Mouse (Mus musculus): ENCODE results near the gene Rgl3. TPM values are rescaled to one million over a fixed set of nuclear protein-coding genes. Genes with fewer than 3 reads are reported as not detected.
A peak's percentile ranks its signal among the peaks of the same experiment; 100 is the strongest.

Rgl3 gene
- polyA plus RNA-seq (2016; fragmentation: Nextera tagmentation; extraction: Ambion mirVana) = 1.7 and 2.0 TPM in 2 replicates

- no peak for ATAC-seq (ENCODE audit: insufficient number of reproducible peaks, low FRiP score)
- Histone ChIP-seq H3K27ac (ENCODE audit: poor library complexity, severe bottlenecking) (no peak within 1 kb of the TSS), H3K36me3 (no peaks in the 10 kb centered on the region), H3K27me3 (replicated peaks) (peaks cover 99% of the 10 kb centered on the region), H3K9ac (peak within 1 kb of the TSS; percentile 64), H3K4me2 (peak within 1 kb of the TSS; percentile 94), H3K9me3 (replicated peaks) (no peaks in the 10 kb centered on the region), H3K4me3 (peak within 1 kb of the TSS; percentile 59), H3K4me1 (replicated peaks) (peaks cover 23% of the 10 kb centered on the region)
- 1% methylated on average over 42 of the region's 42 CpGs for WGBS
These were observed at the start of gene Rgl3 for GRCm38 (mm10) chr9:21989230-21990110. Rgl3 (minus strand) TSS chr9:21989446.

- Histone ChIP-seq H3K27ac (ENCODE audit: poor library complexity, severe bottlenecking) (no peak overlapping the region), H3K4me3 (no peak overlapping the region), H3K9ac (no peak overlapping the region), H3K4me1 (replicated peaks) (no peaks in the 10 kb centered on the region), H3K4me2 (no peak overlapping the region), H3K27me3 (replicated peaks) (no peaks in the 10 kb centered on the region), H3K9me3 (replicated peaks) (no peaks in the 10 kb centered on the region), H3K36me3 (no peaks in the 10 kb centered on the region)
- 71% methylated on average over 10 of the region's 10 CpGs for WGBS
- ATAC-seq (ENCODE audit: insufficient number of reproducible peaks, low FRiP score) = no peak
These were observed 48.6 kb upstream of the Rgl3 start for GRCm38 (mm10) chr9:22037826-22038225.

GRCm38 (mm10) chr9:22035300-22036044 lies 46.2 kb upstream of the Rgl3 start:
- H3K36me3 ChIP-seq = no peaks in the 10 kb centered on the region
- H3K4me3 ChIP-seq = no peak overlapping the region
- ATAC-seq (ENCODE audit: insufficient number of reproducible peaks, low FRiP score) = no peak
- H3K27ac ChIP-seq (ENCODE audit: poor library complexity, severe bottlenecking) = no peak overlapping the region
- no peaks in the 10 kb centered on the region for H3K9me3 ChIP-seq (replicated peaks)
- H3K4me2 ChIP-seq = no peak overlapping the region
- no peaks in the 10 kb centered on the region for H3K27me3 ChIP-seq (replicated peaks)
- WGBS = 46% methylated on average over 6 of the region's 6 CpGs
- H3K9ac ChIP-seq = no peak overlapping the region
- no peaks in the 10 kb centered on the region for H3K4me1 ChIP-seq (replicated peaks)

GRCm38 (mm10) chr9:22030386-22030785 lies 41.1 kb upstream of the Rgl3 start:
- no peaks in the 10 kb centered on the region for H3K9me3 ChIP-seq (replicated peaks)
- H3K4me1 ChIP-seq (replicated peaks) = no peaks in the 10 kb centered on the region
- H3K4me2 ChIP-seq = no peak overlapping the region
- H3K27me3 ChIP-seq (replicated peaks) = no peaks in the 10 kb centered on the region
- WGBS = 85% methylated on average over 9 of the region's 9 CpGs
- ATAC-seq (ENCODE audit: insufficient number of reproducible peaks, low FRiP score) = no peak
- H3K27ac ChIP-seq (ENCODE audit: poor library complexity, severe bottlenecking) = no peak overlapping the region
- no peak overlapping the region for H3K4me3 ChIP-seq
- no peak overlapping the region for H3K9ac ChIP-seq
- no peaks in the 10 kb centered on the region for H3K36me3 ChIP-seq

GRCm38 (mm10) chr9:22028467-22028866 lies 39.2 kb upstream of the Rgl3 start:
- no peak overlapping the region for H3K4me2 ChIP-seq
- H3K9me3 ChIP-seq (replicated peaks) = no peaks in the 10 kb centered on the region
- peaks cover 5% of the 10 kb centered on the region; the same call in 1 of the 2 replicates for H3K27me3 ChIP-seq (replicated peaks)
- WGBS = 49% methylated on average over 7 of the region's 7 CpGs
- H3K9ac ChIP-seq = no peak overlapping the region
- no peaks in the 10 kb centered on the region for H3K4me1 ChIP-seq (replicated peaks)
- H3K27ac ChIP-seq (ENCODE audit: poor library complexity, severe bottlenecking) = no peak overlapping the region
- H3K4me3 ChIP-seq = no peak overlapping the region
- no peaks in the 10 kb centered on the region for H3K36me3 ChIP-seq
- no peak for ATAC-seq (ENCODE audit: insufficient number of reproducible peaks, low FRiP score)

- Histone ChIP-seq H3K4me2 (no peak overlapping the region), H3K4me1 (replicated peaks) (no peaks in the 10 kb centered on the region), H3K9me3 (replicated peaks) (no peaks in the 10 kb centered on the region), H3K27ac (ENCODE audit: poor library complexity, severe bottlenecking) (no peak overlapping the region), H3K27me3 (replicated peaks) (peaks cover 6% of the 10 kb centered on the region; the same call in 1 of the 2 replicates), H3K36me3 (no peaks in the 10 kb centered on the region), H3K4me3 (no peak overlapping the region), H3K9ac (no peak overlapping the region)
- WGBS = 59% methylated on average over 8 of the region's 8 CpGs
- no peak for ATAC-seq (ENCODE audit: insufficient number of reproducible peaks, low FRiP score)
These were observed 35.3 kb upstream of the Rgl3 start for GRCm38 (mm10) chr9:22024592-22024991.

GRCm38 (mm10) chr9:22017208-22017825 lies 28.1 kb upstream of the Rgl3 start:
- Histone ChIP-seq H3K9ac (no peak overlapping the region), H3K4me3 (no peak overlapping the region), H3K27ac (ENCODE audit: poor library complexity, severe bottlenecking) (no peak overlapping the region), H3K4me2 (no peak overlapping the region), H3K27me3 (replicated peaks) (no peaks in the 10 kb centered on the region), H3K36me3 (peaks cover 25% of the 10 kb centered on the region), H3K4me1 (replicated peaks) (no peaks in the 10 kb centered on the region), H3K9me3 (replicated peaks) (no peaks in the 10 kb centered on the region)
- no peak for ATAC-seq (ENCODE audit: insufficient number of reproducible peaks, low FRiP score)
- 70% methylated on average over 7 of the region's 7 CpGs for whole genome bisulfite sequencing

GRCm38 (mm10) chr9:22016245-22016644 lies 27.0 kb upstream of the Rgl3 start:
- H3K9me3 ChIP-seq (replicated peaks) = no peaks in the 10 kb centered on the region
- no peak overlapping the region for H3K4me3 ChIP-seq
- H3K4me1 ChIP-seq (replicated peaks) = no peaks in the 10 kb centered on the region
- H3K9ac ChIP-seq = no peak overlapping the region
- H3K27ac ChIP-seq (ENCODE audit: poor library complexity, severe bottlenecking) = no peak overlapping the region
- H3K4me2 ChIP-seq = no peak overlapping the region
- 70% methylated on average over 10 of the region's 10 CpGs for WGBS
- no peak for ATAC-seq (ENCODE audit: insufficient number of reproducible peaks, low FRiP score)
- no peaks in the 10 kb centered on the region for H3K27me3 ChIP-seq (replicated peaks)
- H3K36me3 ChIP-seq = peaks cover 35% of the 10 kb centered on the region

GRCm38 (mm10) chr9:22012731-22013130 lies 23.5 kb upstream of the Rgl3 start:
- no peak overlapping the region for H3K4me3 ChIP-seq
- WGBS = 92% methylated on average over 13 of the region's 13 CpGs

GRCm38 (mm10) chr9:22011055-22011454 lies 21.8 kb upstream of the Rgl3 start:
- Histone ChIP-seq H3K27me3 (replicated peaks) (no peaks in the 10 kb centered on the region), H3K4me1 (replicated peaks) (no peaks in the 10 kb centered on the region), H3K27ac (ENCODE audit: poor library complexity, severe bottlenecking) (no peak overlapping the region), H3K4me2 (no peak overlapping the region), H3K9ac (no peak overlapping the region), H3K9me3 (replicated peaks) (no peaks in the 10 kb centered on the region), H3K4me3 (no peak overlapping the region), H3K36me3 (peaks cover 87% of the 10 kb centered on the region)
- ATAC-seq (ENCODE audit: insufficient number of reproducible peaks, low FRiP score) = 0 out of 2 replicates have a peak, but pooled peaks have one; percentile 13
- WGBS = 78% methylated on average over 5 of the region's 5 CpGs

More at GRCm38 (mm10) chr9:22012731-22013130, 23.5 kb upstream of the Rgl3 start:
- no peak for ATAC-seq (ENCODE audit: insufficient number of reproducible peaks, low FRiP score)
- Histone ChIP-seq H3K27me3 (replicated peaks) (no peaks in the 10 kb centered on the region), H3K9me3 (replicated peaks) (no peaks in the 10 kb centered on the region), H3K27ac (ENCODE audit: poor library complexity, severe bottlenecking) (no peak overlapping the region), H3K4me2 (no peak overlapping the region), H3K36me3 (peaks cover 71% of the 10 kb centered on the region), H3K9ac (no peak overlapping the region), H3K4me1 (replicated peaks) (no peaks in the 10 kb centered on the region)

GRCm38 (mm10) chr9:22004546-22004945 lies 15.3 kb upstream of the Rgl3 start:
- no peak for ATAC-seq (ENCODE audit: insufficient number of reproducible peaks, low FRiP score)
- Histone ChIP-seq H3K36me3 (peaks cover 56% of the 10 kb centered on the region), H3K27me3 (replicated peaks) (no peaks in the 10 kb centered on the region), H3K4me3 (no peak overlapping the region), H3K4me1 (replicated peaks) (peaks cover 20% of the 10 kb centered on the region), H3K4me2 (no peak overlapping the region), H3K9me3 (replicated peaks) (no peaks in the 10 kb centered on the region), H3K27ac (ENCODE audit: poor library complexity, severe bottlenecking) (no peak overlapping the region), H3K9ac (no peak overlapping the region)
- 93% methylated on average over 12 of the region's 12 CpGs for WGBS

Data from heart, embryonic 12.5 days (tissue).